Mouse (Mus musculus) heart, postnatal 10 days (tissue): ENCODE measurements around the gene Kif5c. TPM values are rescaled to one million over a fixed set of nuclear protein-coding genes. Genes with fewer than 3 reads are reported as not detected.
A peak's percentile ranks its signal among the peaks of the same experiment; 100 is the strongest.

Experiments used
- DNase-seq, 2 experiments: peaks; one replicate each; pipeline ENCODE4 v3.0.0; 2021
- intact Hi-C: fragments of 180-260 bp; cut with DNase I; formaldehyde crosslinking; loops from one replicate; pipeline ENCODE4 v1.15.1; 2025
- total RNA-seq, 2 experiments: library from RNA; stranded (reverse); gene quantifications; 2 replicates each; pipeline ENCODE4 v1.2.3; 2021

Kif5c gene
- total RNA-seq, 2 experiments from 2014 or later: 0.74 to 0.89 TPM

DNA sequence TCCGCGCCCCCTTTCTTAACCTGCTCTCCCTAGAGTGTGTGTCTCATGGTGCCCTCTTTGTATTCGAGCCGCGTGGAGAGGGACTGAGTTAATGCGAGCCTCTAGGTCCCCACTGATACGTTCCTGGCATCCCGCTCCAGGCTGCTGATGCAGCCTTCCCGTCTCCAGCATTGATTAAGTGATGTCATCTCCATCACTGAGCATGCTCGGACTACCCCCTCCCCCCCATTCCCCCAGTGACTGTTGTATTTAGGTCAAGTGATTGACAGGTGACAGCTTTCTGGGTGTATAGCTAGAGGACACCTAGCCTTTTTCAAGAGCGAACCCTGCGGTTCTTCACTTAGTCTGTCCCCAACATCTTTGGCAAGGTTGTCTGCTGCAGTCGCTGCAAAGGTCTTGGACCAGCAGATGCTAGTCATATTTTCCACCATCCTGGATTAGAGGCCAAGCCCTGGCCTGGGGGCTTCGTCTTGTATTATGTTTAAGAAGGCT is 1.6 kb downstream of the Kif5c start:
- no peak for DNase-seq
- intact Hi-C loops: no loop called here

GRCm38 (mm10) chr2:49621234-49621633 is 2.1 kb downstream of the Kif5c start:
- intact Hi-C loops: no loop called here
- DNase-seq: no peak

GRCm38 (mm10) chr2:49625581-49625980 is 6.5 kb downstream of the Kif5c start:
- DNase-seq: no peak
- intact Hi-C loops: no loop called here

GRCm38 (mm10) chr2:49627611-49628010 is 8.5 kb downstream of the Kif5c start:
- no peak for DNase-seq
- intact Hi-C loops: no loop called here

GRCm38 (mm10) chr2:49628094-49628705 is 9.1 kb downstream of the Kif5c start:
- DNase-seq: no peak
- intact Hi-C loops: no loop called here

DNA sequence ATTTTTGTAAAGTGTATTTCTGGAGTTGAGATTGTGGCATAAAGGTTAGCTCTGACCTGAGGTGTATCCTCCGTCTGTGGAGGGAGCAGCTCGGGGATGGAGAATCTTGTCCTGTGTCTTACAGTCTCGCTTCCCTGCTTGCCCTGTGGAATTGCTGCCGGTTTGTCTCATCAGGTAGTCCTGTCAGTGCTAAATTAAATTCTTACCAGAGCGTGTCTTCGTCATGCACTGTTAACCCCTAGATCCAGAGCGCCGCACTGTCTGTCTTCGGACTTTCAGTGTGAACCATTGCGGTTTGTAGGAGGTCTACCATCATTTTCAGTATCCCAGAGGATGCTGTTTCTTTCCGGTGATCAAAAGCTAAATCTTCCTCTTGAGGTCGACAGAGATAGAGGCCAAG is 10.1 kb downstream of the Kif5c start:
- DNase-seq: no peak
- intact Hi-C loops: no loop called here

DNA sequence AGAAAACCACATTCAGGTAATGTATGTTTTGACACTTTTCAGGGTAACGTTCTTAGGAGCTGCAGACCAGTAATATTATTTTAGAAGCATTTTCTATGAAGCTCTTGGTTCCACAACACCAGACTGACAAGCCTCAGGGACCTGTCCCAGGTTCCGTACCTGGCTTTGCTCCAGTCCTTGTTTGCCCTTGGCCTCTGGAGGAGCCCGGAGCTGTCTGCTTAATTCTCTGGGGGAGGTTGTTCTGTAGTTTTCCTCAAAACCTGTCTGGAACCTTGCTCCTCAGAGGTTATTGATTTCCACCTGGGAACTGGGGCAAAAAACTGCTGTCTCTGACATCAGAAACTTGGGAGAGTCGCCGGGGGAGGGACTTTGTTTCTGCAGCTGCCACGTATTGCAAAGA is 11.5 kb downstream of the Kif5c start:
- intact Hi-C loops: no loop called here
- DNase-seq: peak; percentile 44 to 53

DNA sequence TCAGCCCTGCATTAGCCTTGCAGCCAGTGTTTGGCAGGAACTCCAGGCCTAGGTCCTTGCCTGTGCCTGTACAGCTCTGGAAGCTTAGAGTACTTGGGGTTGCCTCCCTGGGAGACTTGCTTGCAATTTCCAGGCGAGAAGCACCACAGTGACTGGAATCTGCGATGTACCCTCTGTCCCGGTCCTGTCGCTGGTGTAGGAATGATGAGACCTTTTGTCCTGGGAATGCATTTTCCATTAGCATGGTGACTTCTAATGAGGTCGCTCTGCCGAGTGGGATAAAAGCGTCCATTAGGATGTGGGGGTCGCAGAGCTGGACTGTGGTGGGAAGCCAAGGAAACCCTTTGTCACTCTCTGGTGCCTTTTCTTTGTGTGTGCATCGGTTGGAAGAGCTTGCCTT is 14.1 kb downstream of the Kif5c start:
- DNase-seq: no peak
- intact Hi-C loops: no loop called here

GRCm38 (mm10) chr2:49642761-49643160 is 23.7 kb downstream of the Kif5c start:
- DNase-seq: no peak
- intact Hi-C loops: no loop called here

GRCm38 (mm10) chr2:49643756-49644155 is 24.7 kb downstream of the Kif5c start:
- intact Hi-C loops: no loop called here
- no peak for DNase-seq

DNA sequence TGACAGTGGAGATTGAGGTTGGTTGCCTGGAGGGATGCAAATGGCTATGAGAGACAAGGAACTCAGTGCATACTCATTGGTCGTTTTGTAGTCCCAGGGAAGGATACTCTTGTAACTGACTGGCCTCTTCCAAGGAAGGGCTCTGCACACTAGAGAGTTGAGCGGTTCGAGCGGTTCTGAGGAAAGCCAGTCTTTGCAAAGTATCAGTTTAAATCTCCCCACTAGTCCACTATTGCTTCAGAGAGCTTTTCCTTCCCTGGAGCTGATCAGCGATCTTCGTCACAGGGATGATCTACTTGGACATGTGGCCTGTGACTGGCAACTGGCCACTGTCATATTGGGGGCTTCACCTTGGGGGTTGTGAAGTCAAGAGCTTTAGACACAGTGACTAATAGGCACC is 28.5 kb downstream of the Kif5c start:
- DNase-seq: no peak
- intact Hi-C loops: no loop called here

GRCm38 (mm10) chr2:49648344-49648743 is 29.2 kb downstream of the Kif5c start:
- no peak for DNase-seq
- intact Hi-C loops: no loop called here

GRCm38 (mm10) chr2:49648806-49649205 is 29.7 kb downstream of the Kif5c start:
- no peak for DNase-seq
- intact Hi-C loops: no loop called here

- intact Hi-C loops: no loop called here
- peak; percentile 26 to 30 for DNase-seq
Measured at GRCm38 (mm10) chr2:49649211-49649610, 30.1 kb downstream of the Kif5c start.

- intact Hi-C loops: no loop called here
- DNase-seq: peak; percentile 13 to 16
Measured at GRCm38 (mm10) chr2:49651737-49652136, 32.6 kb downstream of the Kif5c start.

- intact Hi-C loops: no loop called here
- DNase-seq: no peak
Measured at GRCm38 (mm10) chr2:49654606-49655005, 35.5 kb downstream of the Kif5c start.

- peak; percentile 19 to 20 for DNase-seq
- intact Hi-C loops: no loop called here
Measured at GRCm38 (mm10) chr2:49655195-49655873, 36.2 kb downstream of the Kif5c start.

GRCm38 (mm10) chr2:49655874-49656195 is 36.7 kb downstream of the Kif5c start:
- DNase-seq: no peak
- intact Hi-C loops: no loop called here

DNA sequence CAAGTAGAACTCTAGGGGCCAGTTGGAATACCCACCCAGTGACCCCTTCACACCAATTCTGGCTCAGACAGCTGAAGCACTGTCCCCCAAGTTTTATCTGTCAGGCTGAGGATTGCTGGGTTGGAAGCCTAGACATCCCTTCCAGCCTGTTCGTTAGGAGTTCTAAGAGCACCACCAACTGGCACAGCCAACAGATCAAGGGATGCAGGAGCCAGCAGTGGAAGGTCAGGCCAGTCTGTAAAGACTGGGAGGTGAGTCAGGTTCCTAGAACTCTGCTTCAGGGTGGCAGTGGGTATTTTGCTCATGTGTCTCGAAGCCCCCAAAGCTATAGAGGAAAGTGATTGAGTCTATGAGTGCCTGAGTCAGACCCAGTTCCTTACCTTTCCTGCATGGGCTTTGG is 37.9 kb downstream of the Kif5c start:
- intact Hi-C loops: no loop called here
- no peak for DNase-seq

DNA sequence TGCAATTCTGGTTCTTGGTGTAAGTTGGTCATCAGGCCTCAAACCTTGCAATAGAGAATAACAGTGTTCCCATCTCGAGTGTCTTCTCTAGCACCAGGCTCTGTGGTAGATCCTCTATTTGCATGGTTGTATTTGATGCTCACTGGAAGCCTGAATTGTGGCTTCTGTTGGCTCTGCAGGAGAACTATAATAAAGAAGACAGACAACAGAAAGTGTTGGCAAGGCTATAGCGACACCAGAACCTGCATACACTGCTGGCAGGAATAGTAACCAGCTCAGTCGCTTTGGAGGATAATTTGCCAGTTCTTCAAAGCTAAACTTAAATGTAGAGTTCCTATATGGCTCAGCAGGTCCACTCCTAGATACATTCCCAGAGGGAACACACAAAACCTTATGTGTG is 38.6 kb downstream of the Kif5c start:
- intact Hi-C loops: no loop called here
- DNase-seq: no peak

DNA sequence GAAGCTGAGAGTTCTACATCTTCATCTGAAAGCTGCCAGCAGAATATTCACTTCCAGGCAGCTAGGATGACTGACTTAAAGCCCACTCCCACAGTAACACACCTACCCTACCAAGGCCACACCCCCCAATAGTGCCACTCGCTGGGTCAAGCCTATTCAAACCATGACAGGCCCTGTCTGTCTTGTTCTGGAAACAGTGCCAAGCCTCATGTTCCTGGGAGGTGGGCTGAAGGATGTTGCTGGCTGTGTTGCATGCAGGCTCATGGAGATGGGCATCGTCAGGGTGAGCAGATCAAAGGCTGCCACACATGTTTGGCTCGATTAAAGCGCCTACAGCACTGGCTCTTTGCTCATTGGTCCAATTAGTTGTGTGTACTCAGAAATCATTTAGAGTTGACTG is 39.9 kb downstream of the Kif5c start:
- intact Hi-C loops: no loop called here
- no peak for DNase-seq

DNA sequence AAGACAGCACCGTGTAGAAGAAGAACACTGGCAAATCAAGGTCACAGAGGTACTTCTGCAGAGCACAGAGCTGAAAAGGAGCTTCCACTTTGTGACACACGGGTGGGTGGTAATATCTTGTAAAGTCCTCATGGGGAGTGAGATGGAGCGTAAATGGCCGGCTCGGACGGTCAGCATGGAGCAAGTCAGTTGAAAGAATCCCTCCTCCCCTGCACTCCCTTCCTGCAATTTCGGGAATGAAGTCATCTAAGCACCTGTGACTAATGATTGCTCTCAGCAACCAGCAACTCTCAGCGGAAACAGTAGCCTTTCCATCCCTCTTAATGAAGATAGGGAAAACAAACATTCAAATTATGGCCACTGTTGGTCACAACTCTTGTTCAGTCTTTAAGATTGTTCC is 40.9 kb downstream of the Kif5c start:
- DNase-seq: no peak
- intact Hi-C loops: no loop called here
